8 mouse cellular contexts compared by ENCODE assay signal in the genomic region with DNA sequence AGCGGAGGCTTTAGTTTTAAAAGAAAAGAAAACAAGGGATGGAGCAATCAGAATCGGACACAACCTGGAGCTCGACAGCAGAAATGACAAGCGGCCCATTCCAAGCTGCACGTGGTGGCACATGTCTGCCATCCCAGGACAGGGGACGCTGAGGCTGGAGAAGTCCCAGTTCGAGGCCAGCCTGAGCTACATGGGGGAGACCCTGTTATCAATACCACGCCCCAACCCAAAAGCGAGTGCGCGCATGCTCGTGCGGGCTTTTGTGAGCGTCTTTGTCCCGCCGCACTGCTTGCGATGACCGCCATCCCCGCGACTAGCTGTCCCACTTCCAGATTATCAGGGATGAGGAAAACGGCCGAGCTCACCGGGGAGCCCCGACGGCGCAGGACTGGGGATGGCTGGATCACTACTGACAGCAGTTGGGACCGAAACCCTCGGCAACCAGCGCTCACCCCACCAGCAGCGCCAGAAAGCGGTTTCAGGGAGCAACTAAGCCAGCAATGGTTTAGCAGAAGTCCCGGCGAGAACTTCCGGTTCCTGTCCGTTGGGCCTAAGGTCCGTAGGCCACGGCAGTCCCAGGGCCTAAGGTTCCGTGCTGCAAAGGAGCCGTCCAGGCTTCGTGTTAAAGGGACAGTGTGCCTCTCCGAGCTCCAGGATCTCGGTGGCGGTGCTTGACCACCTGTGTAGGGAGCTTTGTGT. TPM values are rescaled to one million over a fixed set of nuclear protein-coding genes. Genes with fewer than 3 reads are reported as not detected.
A peak's percentile ranks its signal among the peaks of the same experiment; 100 is the strongest.
DNase-seq lines count a peak whose midpoint lies in the region; ATAC-seq lines count a peak whose summit lies in the region.

Gm26938 (minus strand) TSS at position 51 of the 699 bp plus-strand sequence.
Psmg3 (minus strand) TSS at position 529 of the 699 bp plus-strand sequence.

- DNase-seq in adrenal gland, adult 18-20 months (ENCODE audit: low spot score in 2 of 2), result peak; percentile 95
- peak; percentile 94 for DNase-seq in embryo, embryonic 10.5 days (ENCODE audit: low spot score)
- peak; percentile 84 for DNase-seq in gastrocnemius, postnatal 14 days
- peak; percentile 86 to 87 for DNase-seq in left cerebral cortex, postnatal 10 days (ENCODE audit: extremely low spot score in 1 of 2, low spot score in 2 of 2)
- DNase-seq in right cerebral cortex, postnatal 10 days (ENCODE audit: low spot score in 2 of 2), result peak; percentile 92
- peak; percentile 85 for DNase-seq in urinary bladder, postnatal 14 days (ENCODE audit: low spot score)

- intact Hi-C loops in gastrocnemius, postnatal 14 days (cut with DNase I; ENCODE audit: low total_unique reads), result no loop called here
- intact Hi-C loops in left cerebral cortex, postnatal 10 days (cut with DNase I), result no loop called here

- ATAC-seq in inflammation-experienced regulatory T-cells, adult 6 months, result peak; percentile 75
- peak; percentile 90 for ATAC-seq in megakaryocyte progenitor cell, adult 5-6 weeks (replicated peaks; ENCODE audit: poor library complexity)

RNA-seq across cellular contexts. Expression of gene Gm26938, which starts in this region (rescaled TPM):
- total RNA-seq in adrenal gland, adult 18-20 months (2021), result not detected
- total RNA-seq in gastrocnemius, postnatal 14 days (2021), result not detected
- polyA plus RNA-seq in inflammation-experienced regulatory T-cells, adult 6 months (2017; shearing (Covaris generic)), result not detected
- not detected for total RNA-seq in left cerebral cortex, postnatal 10 days (2021)
- total RNA-seq in megakaryocyte progenitor cell, adult 5-6 weeks (2015), result not detected in 2 replicates
- total RNA-seq in megakaryocyte progenitor cell, adult 5-6 weeks (2017), result not detected in 2 replicates

RNA-seq across cellular contexts. Expression of gene Psmg3, which starts in this region (rescaled TPM):
- 10 to 100 TPM; 18.3 to 19.9 TPM for total RNA-seq in adrenal gland, adult 18-20 months (2021)
- 1 to 10 TPM; 7.5 to 8.8 TPM for total RNA-seq in gastrocnemius, postnatal 14 days (2021)
- 10 to 100 TPM; 48.7 to 56.0 (median 50.0) TPM for polyA plus RNA-seq in inflammation-experienced regulatory T-cells, adult 6 months (2017; shearing (Covaris generic))
- 10 to 100 TPM; 18.3 to 18.4 TPM for total RNA-seq in left cerebral cortex, postnatal 10 days (2021)
- total RNA-seq in megakaryocyte progenitor cell, adult 5-6 weeks (2015), result 27.3 and 30.9 TPM in 2 replicates
- total RNA-seq in megakaryocyte progenitor cell, adult 5-6 weeks (2017), result 24.6 and 32.5 TPM in 2 replicates

Comparison
In these comparisons a context has a peak if more than half of its experiments do, and no peak if none do; other contexts are left out.
1. Peak in every context shown above with its lines: DNase-seq and ATAC-seq.